Mouse (Mus musculus): Measurements from ENCODE around the gene C1qtnf1. TPM values are rescaled to one million over a fixed set of nuclear protein-coding genes. Genes with fewer than 3 reads are reported as not detected.
A peak's percentile ranks its signal among the peaks of the same experiment; 100 is the strongest.

The C1qtnf1 gene
- total and polyA plus RNA-seq, 2 experiments = 6.6 to 9.2 TPM

DNA sequence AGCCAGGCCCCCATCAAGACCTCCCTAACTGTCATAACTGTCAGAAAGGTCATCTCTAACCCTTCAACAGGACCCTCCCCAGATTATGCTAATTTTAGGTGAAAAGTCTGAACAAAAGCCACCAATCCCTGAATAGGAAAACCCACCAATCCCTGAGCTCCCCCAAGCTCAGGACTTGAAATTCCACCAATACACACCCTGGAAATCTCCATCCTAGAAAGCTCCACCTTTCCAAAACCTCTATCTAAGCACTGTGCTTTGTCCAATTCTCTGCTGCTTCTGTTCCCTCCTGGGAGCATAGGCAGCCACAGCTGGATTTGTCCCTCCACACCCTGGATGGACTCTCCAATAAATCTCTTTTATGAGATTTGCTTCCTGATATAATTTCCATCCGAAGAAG lies 45.2 kb downstream of the C1qtnf1 start:
- TF ChIP-seq CTCF (IDR thresholded peaks at IDR 0.05; ENCODE audit: low read depth, low read length) = no peak
- no peak for TF ChIP-seq POLR2A (IDR thresholded peaks at IDR 0.05; ENCODE audit: extremely low read depth, insufficient read depth, low read length)
- no peaks in the 10 kb centered on the region for H3K27me3 ChIP-seq (ENCODE audit: control insufficient read depth, insufficient read depth, low read length)
- DNase-seq (ENCODE audit: extremely low read depth, low read depth, low spot score) = no peak
- H3K4me3 ChIP-seq (ENCODE audit: insufficient read depth, low read depth, low read length) = no peak overlapping the region
- no peak overlapping the region for H3K27ac ChIP-seq (replicated peaks; ENCODE audit: insufficient read depth, low read depth, low read length)
- 68% methylated on average over 1 of the region's 1 CpGs for WGBS
- H3K36me3 ChIP-seq (ENCODE audit: control insufficient read depth, insufficient read depth, low read length) = no peaks in the 10 kb centered on the region
- no peaks in the 10 kb centered on the region for H3K79me2 ChIP-seq (ENCODE audit: control insufficient read depth, insufficient read depth, low read length)
- no peak overlapping the region for H3K9ac ChIP-seq (ENCODE audit: low read depth, low read length)
- H3K4me1 ChIP-seq (ENCODE audit: control insufficient read depth, insufficient read depth, low read length) = peaks cover 3% of the 10 kb centered on the region

DNA sequence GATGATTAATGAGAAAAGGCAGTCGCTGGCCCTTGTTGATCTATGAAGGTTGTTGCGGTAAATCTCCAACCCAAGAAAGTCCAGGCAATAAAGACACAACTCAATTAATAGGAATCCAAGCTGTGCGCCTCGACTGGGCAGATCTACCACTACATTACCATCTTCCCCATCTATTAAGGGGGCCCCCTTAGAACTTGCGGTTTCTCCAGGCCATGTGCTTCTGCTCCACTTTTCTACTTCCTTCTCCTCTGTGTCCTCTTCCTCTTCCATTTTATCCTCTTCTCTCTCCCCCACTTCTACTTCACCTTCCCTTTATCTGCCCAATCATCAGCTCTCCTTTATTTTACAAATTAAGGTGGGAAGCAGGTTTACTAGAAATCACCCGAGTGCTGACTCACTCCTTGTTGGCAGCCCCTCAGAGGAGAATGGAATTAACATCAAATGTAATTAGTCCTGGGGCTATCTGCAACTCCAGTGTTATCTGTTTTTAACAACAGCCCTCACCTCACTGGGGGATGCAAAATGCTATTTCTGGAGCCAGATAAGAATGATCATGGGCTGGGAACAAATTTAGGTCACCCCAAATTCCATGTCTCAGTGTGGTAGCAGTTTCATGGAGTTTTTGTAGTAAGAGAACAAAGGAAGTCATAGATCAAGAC lies 46.0 kb downstream of the C1qtnf1 start:
- Histone ChIP-seq H3K36me3 (ENCODE audit: control insufficient read depth, insufficient read depth, low read length) (no peaks in the 10 kb centered on the region), H3K9ac (ENCODE audit: low read depth, low read length) (no peak overlapping the region), H3K4me3 (ENCODE audit: insufficient read depth, low read depth, low read length) (no peak overlapping the region), H3K27me3 (ENCODE audit: control insufficient read depth, insufficient read depth, low read length) (no peaks in the 10 kb centered on the region), H3K4me1 (ENCODE audit: control insufficient read depth, insufficient read depth, low read length) (peaks cover 3% of the 10 kb centered on the region), H3K79me2 (ENCODE audit: control insufficient read depth, insufficient read depth, low read length) (no peaks in the 10 kb centered on the region), H3K27ac (replicated peaks; ENCODE audit: insufficient read depth, low read depth, low read length) (no peak overlapping the region)
- no peak for DNase-seq (ENCODE audit: extremely low read depth, low read depth, low spot score)
- no peak for TF ChIP-seq CTCF (IDR thresholded peaks at IDR 0.05; ENCODE audit: low read depth, low read length)
- TF ChIP-seq POLR2A (IDR thresholded peaks at IDR 0.05; ENCODE audit: extremely low read depth, insufficient read depth, low read length) = no peak
- WGBS = 77% methylated on average over 6 of the region's 6 CpGs

DNA sequence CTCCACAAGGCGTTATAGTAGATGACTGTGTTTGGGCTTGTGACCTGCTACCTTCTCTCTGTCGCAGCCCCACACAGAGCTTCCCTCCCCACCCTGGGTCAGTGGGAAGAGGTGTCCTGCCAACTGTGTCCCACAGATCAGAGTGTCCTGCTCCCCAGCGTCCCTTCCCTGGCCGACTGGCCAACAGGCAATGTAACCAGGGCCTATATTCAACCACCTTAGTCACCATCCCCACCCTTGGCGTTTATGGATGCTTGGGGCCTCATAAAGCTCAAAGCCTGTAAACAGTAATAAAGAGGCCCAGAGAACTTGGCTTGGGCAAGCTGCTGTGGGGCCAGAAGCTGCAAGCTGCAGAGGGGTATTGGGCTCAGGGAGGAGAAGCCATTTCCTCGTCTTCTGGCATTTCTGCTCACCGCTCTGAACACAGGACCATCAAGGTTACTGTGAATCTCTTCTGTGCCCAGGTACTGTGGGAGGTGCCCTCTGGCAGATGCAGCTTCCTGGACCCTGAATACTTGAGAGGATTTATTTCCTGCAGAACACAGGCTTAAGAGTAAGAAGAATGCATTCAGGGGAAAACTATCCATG lies 47.6 kb downstream of the C1qtnf1 start:
- no peak overlapping the region for H3K4me3 ChIP-seq (ENCODE audit: insufficient read depth, low read depth, low read length)
- H3K27me3 ChIP-seq (ENCODE audit: control insufficient read depth, insufficient read depth, low read length) = no peaks in the 10 kb centered on the region
- no peaks in the 10 kb centered on the region for H3K79me2 ChIP-seq (ENCODE audit: control insufficient read depth, insufficient read depth, low read length)
- no peak overlapping the region for H3K9ac ChIP-seq (ENCODE audit: low read depth, low read length)
- H3K27ac ChIP-seq (replicated peaks; ENCODE audit: insufficient read depth, low read depth, low read length) = no peak overlapping the region
- 91% methylated on average over 7 of the region's 7 CpGs for WGBS
- no peak for TF ChIP-seq POLR2A (IDR thresholded peaks at IDR 0.05; ENCODE audit: extremely low read depth, insufficient read depth, low read length)
- TF ChIP-seq CTCF (IDR thresholded peaks at IDR 0.05; ENCODE audit: low read depth, low read length) = no peak
- peaks cover 3% of the 10 kb centered on the region for H3K4me1 ChIP-seq (ENCODE audit: control insufficient read depth, insufficient read depth, low read length)
- no peak for DNase-seq (ENCODE audit: extremely low read depth, low read depth, low spot score)
- H3K36me3 ChIP-seq (ENCODE audit: control insufficient read depth, insufficient read depth, low read length) = 0 out of 2 replicates have a peak, but pooled peaks cover 2% of the 10 kb centered on the region

DNA sequence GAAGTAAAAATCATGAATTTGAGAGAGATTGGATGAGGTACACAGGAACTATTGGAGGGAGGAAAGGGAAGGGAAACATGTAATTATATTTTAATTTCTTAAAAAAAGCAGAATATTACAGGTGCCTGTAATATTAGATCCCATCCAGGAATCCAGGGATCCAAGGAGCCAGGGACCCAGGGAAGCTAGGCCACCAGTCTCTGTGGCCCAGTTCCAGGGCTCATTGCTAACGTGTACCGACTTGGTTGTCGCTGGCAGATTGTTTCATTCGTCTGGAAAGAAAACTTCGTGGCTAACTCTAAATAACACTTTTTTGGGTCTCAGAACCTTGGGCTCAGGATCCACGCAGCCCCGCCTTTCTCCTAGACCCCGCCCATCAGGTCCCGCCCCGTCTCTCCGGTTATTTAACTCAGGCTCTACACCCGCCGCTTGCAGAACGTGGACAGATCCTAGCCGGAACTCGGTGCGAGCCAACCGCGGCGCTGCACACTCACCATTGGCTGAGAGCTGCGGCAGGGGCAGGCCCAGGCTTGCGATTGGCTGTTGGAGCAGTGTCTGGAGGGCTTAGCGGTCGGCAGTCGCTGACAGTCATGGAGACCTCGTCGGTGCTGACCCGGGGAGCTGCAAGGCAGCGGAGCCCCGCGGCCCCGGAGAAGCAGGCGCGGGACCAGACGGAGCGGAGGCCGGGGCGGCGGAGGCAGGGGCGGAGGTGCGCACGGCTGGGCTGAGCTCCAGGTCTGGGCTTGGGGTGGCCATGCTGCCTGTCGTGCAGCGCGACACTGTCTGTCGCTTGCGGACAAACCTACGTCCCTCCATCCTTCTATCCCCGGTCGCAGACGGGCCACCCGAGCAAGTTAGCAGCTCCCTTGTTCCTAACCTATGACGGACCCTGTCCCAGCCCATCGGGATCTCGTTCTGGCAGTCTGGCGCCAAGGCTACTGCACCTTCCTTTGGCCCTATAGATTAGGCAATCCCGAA lies 48.7 kb downstream of the C1qtnf1 start, which contains the start of gene Engase:
Engase (plus strand) TSS at position 434 of the 978 bp plus-strand sequence.
- H3K79me2 ChIP-seq (ENCODE audit: control insufficient read depth, insufficient read depth, low read length) = no peaks in the 10 kb centered on the region
- H3K27me3 ChIP-seq (ENCODE audit: control insufficient read depth, insufficient read depth, low read length) = no peaks in the 10 kb centered on the region
- peak; percentile 84 for TF ChIP-seq POLR2A (IDR thresholded peaks at IDR 0.05; ENCODE audit: extremely low read depth, insufficient read depth, low read length)
- TF ChIP-seq CTCF (IDR thresholded peaks at IDR 0.05; ENCODE audit: low read depth, low read length) = no peak
- H3K27ac ChIP-seq (replicated peaks; ENCODE audit: insufficient read depth, low read depth, low read length) = peak within 1 kb of the TSS; percentile 49
- H3K4me3 ChIP-seq (ENCODE audit: insufficient read depth, low read depth, low read length) = peak within 1 kb of the TSS; percentile 81
- DNase-seq (ENCODE audit: extremely low read depth, low read depth, low spot score) = peak; percentile 86
- under 1% methylated on average over 54 of the region's 57 CpGs for WGBS
- 0 out of 2 replicates have a peak, but pooled peaks cover 2% of the 10 kb centered on the region for H3K36me3 ChIP-seq (ENCODE audit: control insufficient read depth, insufficient read depth, low read length)
- peak within 1 kb of the TSS; percentile 90 for H3K9ac ChIP-seq (ENCODE audit: low read depth, low read length)
- peaks cover 3% of the 10 kb centered on the region for H3K4me1 ChIP-seq (ENCODE audit: control insufficient read depth, insufficient read depth, low read length)

DNA sequence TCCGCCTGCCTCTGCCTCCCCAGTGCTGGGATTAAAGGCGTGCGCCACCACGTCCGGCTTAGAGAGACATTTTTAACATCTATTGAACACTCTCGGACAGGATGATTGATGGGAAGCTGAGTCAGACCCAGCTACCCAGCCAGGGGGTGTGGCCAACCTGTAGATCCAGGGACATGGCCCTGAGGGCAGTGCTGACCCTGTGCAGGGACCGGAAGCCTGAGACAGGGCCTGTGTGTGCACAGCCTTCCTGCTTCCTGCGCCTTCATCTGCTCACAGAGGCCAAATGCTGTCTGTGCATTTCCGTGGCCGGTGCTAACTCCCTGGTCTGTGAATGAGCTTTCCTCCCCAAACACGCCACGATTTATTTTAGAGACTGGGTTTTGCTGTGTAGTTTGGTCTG lies 51.8 kb downstream of the C1qtnf1 start:
- DNase-seq (ENCODE audit: extremely low read depth, low read depth, low spot score) = no peak
- Histone ChIP-seq H3K27me3 (ENCODE audit: control insufficient read depth, insufficient read depth, low read length) (no peaks in the 10 kb centered on the region), H3K79me2 (ENCODE audit: control insufficient read depth, insufficient read depth, low read length) (no peaks in the 10 kb centered on the region), H3K36me3 (ENCODE audit: control insufficient read depth, insufficient read depth, low read length) (peaks cover 7% of the 10 kb centered on the region), H3K27ac (replicated peaks; ENCODE audit: insufficient read depth, low read depth, low read length) (0 out of 2 replicates have a peak overlapping the region, but pooled peaks have one; percentile 26), H3K9ac (ENCODE audit: low read depth, low read length) (no peak overlapping the region), H3K4me1 (ENCODE audit: control insufficient read depth, insufficient read depth, low read length) (peaks cover 3% of the 10 kb centered on the region; the same call in 1 of the 2 replicates), H3K4me3 (ENCODE audit: insufficient read depth, low read depth, low read length) (no peak overlapping the region)
- WGBS = 79% methylated on average over 12 of the region's 12 CpGs
- TF ChIP-seq CTCF (IDR thresholded peaks at IDR 0.05; ENCODE audit: low read depth, low read length) = no peak
- TF ChIP-seq POLR2A (IDR thresholded peaks at IDR 0.05; ENCODE audit: extremely low read depth, insufficient read depth, low read length) = no peak

Data from liver, adult 2 months (tissue).